Mouse (Mus musculus): ENCODE measurements around the gene Vta1. TPM values are rescaled to one million over a fixed set of nuclear protein-coding genes. Genes with fewer than 3 reads are reported as not detected.

Vta1 gene
- polyA plus RNA-seq (2015; fragmentation: Nextera tagmentation; extraction: Ambion mirVana), result 203 and 206 TPM in 2 replicates

GRCm38 (mm10) chr10:14705072-14706066 lies at the start of gene Vta1, which contains the start of gene Nmbr:
Gene Vta1 (minus strand): TSS chr10:14705560.
Gene Nmbr (plus strand): TSS chr10:14705591.
- no peaks in the 10 kb centered on the region for H3K36me3 ChIP-seq
- peak within 1 kb of the TSS; percentile 85 for H3K4me3 ChIP-seq
- peak within 1 kb of the TSS; percentile 87 for H3K27ac ChIP-seq (replicated peaks)
- H3K9me3 ChIP-seq, result 0 out of 2 replicates have a peak, but pooled peaks cover 4% of the 10 kb centered on the region
- H3K4me1 ChIP-seq (replicated peaks), result peaks cover 20% of the 10 kb centered on the region
- peak; percentile 96 for ATAC-seq (ENCODE audit: low read depth)
- H3K9ac ChIP-seq, result peak within 1 kb of the TSS; percentile 86
- H3K27me3 ChIP-seq, result no peaks in the 10 kb centered on the region
- peak within 1 kb of the TSS; percentile 69 for H3K4me2 ChIP-seq
- WGBS, result under 1% methylated on average over 50 of the region's 50 CpGs

GRCm38 (mm10) chr10:14734285-14734684 lies 28.9 kb upstream of the Vta1 start:
- no peak overlapping the region for H3K4me2 ChIP-seq
- 11% methylated on average over 2 of the region's 2 CpGs for WGBS
- H3K36me3 ChIP-seq, result no peaks in the 10 kb centered on the region
- no peaks in the 10 kb centered on the region for H3K9me3 ChIP-seq
- no peak for ATAC-seq (ENCODE audit: low read depth)
- H3K27me3 ChIP-seq, result no peaks in the 10 kb centered on the region
- H3K9ac ChIP-seq, result no peak overlapping the region
- H3K27ac ChIP-seq (replicated peaks), result no peak overlapping the region
- no peaks in the 10 kb centered on the region for H3K4me1 ChIP-seq (replicated peaks)
- H3K4me3 ChIP-seq, result no peak overlapping the region

- Histone ChIP-seq H3K4me3 (no peak overlapping the region), H3K4me2 (no peak overlapping the region), H3K9me3 (no peaks in the 10 kb centered on the region), H3K4me1 (replicated peaks) (no peaks in the 10 kb centered on the region), H3K27ac (replicated peaks) (no peak overlapping the region), H3K9ac (no peak overlapping the region), H3K27me3 (no peaks in the 10 kb centered on the region), H3K36me3 (no peaks in the 10 kb centered on the region)
- ATAC-seq (ENCODE audit: low read depth), result no peak
- WGBS, result 73% methylated on average over 9 of the region's 9 CpGs
Observed at GRCm38 (mm10) chr10:14725671-14726070, 20.3 kb upstream of the Vta1 start.

- Histone ChIP-seq H3K36me3 (no peaks in the 10 kb centered on the region), H3K9me3 (no peaks in the 10 kb centered on the region), H3K4me2 (no peak within 1 kb of the TSS), H3K27ac (replicated peaks) (no peak within 1 kb of the TSS), H3K4me1 (replicated peaks) (no peaks in the 10 kb centered on the region), H3K4me3 (no peak within 1 kb of the TSS), H3K27me3 (no peaks in the 10 kb centered on the region), H3K9ac (no peak within 1 kb of the TSS)
- WGBS, result 68% methylated on average over 3 of the region's 3 CpGs
- ATAC-seq (ENCODE audit: low read depth), result no peak
Observed at GRCm38 (mm10) chr10:14718114-14718513, 12.8 kb upstream of the Vta1 start, which contains the start of gene Gje1. Gene Gje1 (minus strand): TSS chr10:14718214.

- H3K9ac ChIP-seq, result peak overlapping the region; percentile 86
- peaks cover 20% of the 10 kb centered on the region for H3K4me1 ChIP-seq (replicated peaks)
- no peak for ATAC-seq (ENCODE audit: low read depth)
- WGBS, result 18% methylated on average over 4 of the region's 4 CpGs
- H3K27me3 ChIP-seq, result no peaks in the 10 kb centered on the region
- H3K36me3 ChIP-seq, result no peaks in the 10 kb centered on the region
- peak overlapping the region; percentile 85 for H3K4me3 ChIP-seq
- 0 out of 2 replicates have a peak, but pooled peaks cover 4% of the 10 kb centered on the region for H3K9me3 ChIP-seq
- peak overlapping the region; percentile 69 for H3K4me2 ChIP-seq
- peak overlapping the region; percentile 87 for H3K27ac ChIP-seq (replicated peaks)
Observed at GRCm38 (mm10) chr10:14703830-14704420, 1.4 kb downstream of the Vta1 start.

DNA sequence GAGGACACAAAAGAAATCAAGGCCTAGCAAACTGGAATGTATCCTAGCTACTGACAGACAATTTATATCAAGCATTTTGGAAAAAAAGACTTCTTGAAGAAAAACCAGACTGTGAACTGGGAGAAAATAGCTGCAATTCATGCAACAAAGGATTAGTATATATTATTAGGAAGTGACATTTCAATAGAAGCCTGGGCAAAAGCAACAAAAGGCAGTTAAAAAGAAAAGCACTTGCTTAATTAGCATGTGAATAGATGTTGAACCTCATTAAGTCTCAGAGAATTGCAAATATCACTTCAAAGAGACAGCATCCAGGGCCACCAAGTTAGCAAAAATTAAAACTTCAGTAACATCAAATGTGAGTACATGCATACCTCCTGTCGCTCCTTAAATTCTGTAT lies 2.1 kb downstream of the Vta1 start:
- Histone ChIP-seq H3K9me3 (0 out of 2 replicates have a peak, but pooled peaks cover 4% of the 10 kb centered on the region), H3K36me3 (no peaks in the 10 kb centered on the region), H3K27me3 (no peaks in the 10 kb centered on the region), H3K4me1 (replicated peaks) (peaks cover 20% of the 10 kb centered on the region), H3K9ac (peak overlapping the region; percentile 86), H3K27ac (replicated peaks) (peak overlapping the region; percentile 87), H3K4me3 (peak overlapping the region; percentile 85; the same call in 1 of the 2 replicates), H3K4me2 (peak overlapping the region; percentile 69)
- WGBS, result 16% methylated on average over 1 of the region's 1 CpGs
- no peak for ATAC-seq (ENCODE audit: low read depth)

GRCm38 (mm10) chr10:14690349-14690748 lies 15.0 kb downstream of the Vta1 start:
- Histone ChIP-seq H3K4me2 (no peak overlapping the region), H3K36me3 (peaks cover 17% of the 10 kb centered on the region), H3K27ac (replicated peaks) (no peak overlapping the region), H3K4me1 (replicated peaks) (peaks cover 10% of the 10 kb centered on the region), H3K4me3 (no peak overlapping the region), H3K9me3 (peaks cover 3% of the 10 kb centered on the region; the same call in 1 of the 2 replicates), H3K9ac (no peak overlapping the region), H3K27me3 (no peaks in the 10 kb centered on the region)
- ATAC-seq (ENCODE audit: low read depth), result no peak
- 53% methylated on average over 3 of the region's 3 CpGs for WGBS

DNA sequence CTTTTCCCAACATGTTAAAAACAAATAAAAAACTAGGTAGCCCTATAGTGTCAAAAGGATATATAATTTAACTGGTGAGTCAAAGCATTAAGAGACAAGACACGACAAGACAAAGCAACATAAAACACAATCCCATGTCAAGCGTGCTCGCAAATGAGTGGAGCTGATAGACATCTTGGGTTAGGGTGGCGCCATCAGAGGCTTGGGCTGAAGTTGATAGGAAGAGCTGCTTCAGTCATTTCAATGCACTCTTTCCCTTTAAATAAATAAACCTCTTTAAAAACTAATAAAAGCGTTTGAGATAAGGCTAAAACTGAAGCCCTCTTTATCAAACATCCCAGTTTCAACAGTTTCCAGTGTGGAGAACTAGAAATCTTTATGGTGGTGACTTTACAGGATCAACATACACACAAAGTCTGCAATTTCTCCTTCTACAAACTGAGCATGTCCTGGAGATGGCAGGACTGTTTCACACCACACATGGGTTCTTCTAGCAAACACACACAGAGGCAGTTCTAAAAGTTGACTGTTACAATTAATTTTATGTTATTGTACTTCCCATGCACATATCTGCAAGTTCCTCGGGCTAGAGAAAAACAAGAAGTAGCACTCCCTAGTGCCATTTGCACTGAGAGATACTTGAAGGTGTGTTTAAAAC lies 16.4 kb downstream of the Vta1 start:
- peaks cover 3% of the 10 kb centered on the region; the same call in 1 of the 2 replicates for H3K9me3 ChIP-seq
- ATAC-seq (ENCODE audit: low read depth), result no peak

GRCm38 (mm10) chr10:14685663-14686062 lies 19.7 kb downstream of the Vta1 start:
- no peak for ATAC-seq (ENCODE audit: low read depth)
- Histone ChIP-seq H3K36me3 (peaks cover 23% of the 10 kb centered on the region), H3K27ac (replicated peaks) (no peak overlapping the region), H3K27me3 (no peaks in the 10 kb centered on the region), H3K9ac (no peak overlapping the region), H3K4me3 (no peak overlapping the region), H3K4me2 (no peak overlapping the region), H3K4me1 (replicated peaks) (peaks cover 7% of the 10 kb centered on the region), H3K9me3 (peaks cover 3% of the 10 kb centered on the region; the same call in 1 of the 2 replicates)
- WGBS, result 91% methylated on average over 1 of the region's 1 CpGs

More for the DNA sequence above, 16.4 kb downstream of the Vta1 start:
- no peak overlapping the region for H3K9ac ChIP-seq
- 92% methylated on average over 6 of the region's 6 CpGs for WGBS
- peaks cover 20% of the 10 kb centered on the region for H3K36me3 ChIP-seq
- H3K4me3 ChIP-seq, result no peak overlapping the region
- H3K27me3 ChIP-seq, result no peaks in the 10 kb centered on the region
- no peak overlapping the region for H3K4me2 ChIP-seq
- H3K27ac ChIP-seq (replicated peaks), result no peak overlapping the region
- peaks cover 10% of the 10 kb centered on the region for H3K4me1 ChIP-seq (replicated peaks)

DNA sequence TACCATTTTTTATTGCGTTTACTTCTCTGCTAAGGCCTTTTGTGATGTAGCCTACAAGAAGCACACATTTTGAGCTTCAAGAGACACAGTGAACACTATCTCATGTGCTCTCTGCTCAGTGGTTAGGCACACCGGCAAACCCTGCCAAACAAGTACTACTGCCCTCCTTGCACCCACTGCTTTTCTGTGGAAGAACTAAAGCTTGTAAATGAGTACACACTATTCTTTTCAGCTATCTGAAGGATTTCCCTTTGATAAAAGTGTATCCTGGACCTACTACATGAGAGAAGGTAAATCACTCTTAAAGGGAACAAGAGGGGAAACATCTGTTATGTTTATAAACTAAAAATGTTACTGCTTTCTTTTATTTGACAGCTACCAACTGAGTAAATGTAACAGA lies 39.2 kb downstream of the Vta1 start:
- no peak for ATAC-seq (ENCODE audit: low read depth)
- no peak overlapping the region for H3K4me3 ChIP-seq
- no peak overlapping the region for H3K27ac ChIP-seq (replicated peaks)
- H3K9me3 ChIP-seq, result no peaks in the 10 kb centered on the region
- H3K9ac ChIP-seq, result no peak overlapping the region
- WGBS, result 100% methylated on average over 2 of the region's 2 CpGs
- H3K36me3 ChIP-seq, result peaks cover 43% of the 10 kb centered on the region
- no peak overlapping the region for H3K4me2 ChIP-seq
- no peaks in the 10 kb centered on the region for H3K4me1 ChIP-seq (replicated peaks)
- H3K27me3 ChIP-seq, result no peaks in the 10 kb centered on the region

- Histone ChIP-seq H3K27ac (replicated peaks) (no peak overlapping the region), H3K4me1 (replicated peaks) (no peaks in the 10 kb centered on the region), H3K4me2 (no peak overlapping the region), H3K36me3 (peaks cover 35% of the 10 kb centered on the region), H3K4me3 (no peak overlapping the region), H3K9ac (no peak overlapping the region), H3K9me3 (no peaks in the 10 kb centered on the region), H3K27me3 (no peaks in the 10 kb centered on the region)
- WGBS, result 80% methylated on average over 2 of the region's 2 CpGs
- no peak for ATAC-seq (ENCODE audit: low read depth)
Observed at GRCm38 (mm10) chr10:14660875-14661274, 44.5 kb downstream of the Vta1 start.
